Mouse (Mus musculus) midbrain, embryonic 15.5 days (tissue): ENCODE data around the gene Tgfb1. TPM values are rescaled to one million over a fixed set of nuclear protein-coding genes. Genes with fewer than 3 reads are reported as not detected.
A peak's percentile ranks its signal among the peaks of the same experiment; 100 is the strongest.

Experiments
- ATAC-seq: fragments of 200-750 bp; cut with Nextera tagmentation; replicated peaks from 2 replicates; pipeline ENCODE4 v1.8.0; 2017; ENCODE audit warnings: moderate TSS enrichment
- H3K27ac ChIP-seq: fragments of 300-500 bp; sonication (generic); 2 replicates; pipeline ENCODE4 v1.5.1; 2015; ENCODE audit warnings: mild to moderate bottlenecking, inconsistent platforms
- H3K27me3 ChIP-seq: fragments of 300-500 bp; sonication (generic); replicated peaks from 2 replicates; pipeline ENCODE4 v1.6.1; 2015; ENCODE audit warnings: inconsistent platforms
- H3K36me3 ChIP-seq: fragments of 300-500 bp; sonication (generic); replicated peaks from 2 replicates; pipeline ENCODE4 v1.6.1; 2015; ENCODE audit warnings: inconsistent platforms
- H3K4me1 ChIP-seq: fragments of 300-500 bp; sonication (generic); 2 replicates; pipeline ENCODE4 v1.6.1; 2015; ENCODE audit warnings: inconsistent platforms
- H3K4me2 ChIP-seq: fragments of 300-500 bp; sonication (generic); 2 replicates; pipeline ENCODE4 v1.6.1; 2015; ENCODE audit warnings: inconsistent platforms, mild to moderate bottlenecking, moderate library complexity
- H3K4me3 ChIP-seq: fragments of 300-500 bp; sonication (generic); 2 replicates; pipeline ENCODE4 v1.5.1; 2015; ENCODE audit warnings: mild to moderate bottlenecking, inconsistent platforms
- H3K9ac ChIP-seq: fragments of 300-500 bp; sonication (generic); 2 replicates; pipeline ENCODE4 v1.6.1; 2015; ENCODE audit warnings: mild to moderate bottlenecking, inconsistent platforms
- H3K9me3 ChIP-seq: fragments of 300-500 bp; sonication (generic); 2 replicates; pipeline ENCODE4 v1.6.1; 2016; ENCODE audit warnings: inconsistent platforms
- WGBS: fragments of 180-500 bp; shearing (Covaris S2); methylation state at CpG from one replicate; pipeline ENCODE4 v1.1.7; 2015; ENCODE audit warnings: mixed read lengths; 5-methylcytosine and 5-hydroxymethylcytosine counted together
- polyA plus RNA-seq: library from polyadenylated mRNA; unstranded; fragments of >200 nt; fragmentation: Nextera tagmentation; extraction: Ambion mirVana; gene quantifications from 2 replicates; pipeline ENCODE4 v1.2.1, GENCODE M21; 2015

The Tgfb1 gene
- polyA plus RNA-seq, 1 experiment from 2014 or later, result 0.56 TPM

DNA sequence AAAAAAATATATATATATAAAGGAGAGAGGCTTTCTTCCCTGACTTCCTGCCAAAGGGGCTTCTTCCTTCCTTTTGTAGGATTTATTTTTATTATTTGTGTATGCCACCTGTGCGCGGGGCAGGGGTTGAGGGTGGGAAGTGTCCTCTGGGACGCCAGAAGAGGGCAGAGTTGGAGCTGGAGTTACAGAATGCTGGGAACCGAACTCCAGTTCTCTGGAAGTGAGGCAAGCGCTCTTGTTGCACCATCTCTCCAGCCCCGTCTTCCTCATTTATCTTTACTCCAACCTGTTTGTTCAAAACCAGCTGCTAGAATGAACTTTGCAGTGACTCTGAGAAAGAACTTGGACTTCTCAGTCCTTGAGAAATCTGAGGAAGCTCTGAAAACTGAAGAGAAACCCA is 6.8 kb upstream of the Tgfb1 start:
- H3K27ac ChIP-seq, result peak overlapping the region; percentile 98
- no peaks in the 10 kb centered on the region for H3K36me3 ChIP-seq
- no peak for ATAC-seq
- 18% methylated on average over 6 of the region's 6 CpGs for WGBS
- peaks cover 25% of the 10 kb centered on the region for H3K4me1 ChIP-seq
- H3K9me3 ChIP-seq, result no peaks in the 10 kb centered on the region
- peak overlapping the region; percentile 67; the same call in 1 of the 2 replicates for H3K9ac ChIP-seq
- peak overlapping the region; percentile 64 for H3K4me2 ChIP-seq
- H3K4me3 ChIP-seq, result peak overlapping the region; percentile 70
- H3K27me3 ChIP-seq, result peaks cover 5% of the 10 kb centered on the region; the same call in 1 of the 2 replicates

DNA sequence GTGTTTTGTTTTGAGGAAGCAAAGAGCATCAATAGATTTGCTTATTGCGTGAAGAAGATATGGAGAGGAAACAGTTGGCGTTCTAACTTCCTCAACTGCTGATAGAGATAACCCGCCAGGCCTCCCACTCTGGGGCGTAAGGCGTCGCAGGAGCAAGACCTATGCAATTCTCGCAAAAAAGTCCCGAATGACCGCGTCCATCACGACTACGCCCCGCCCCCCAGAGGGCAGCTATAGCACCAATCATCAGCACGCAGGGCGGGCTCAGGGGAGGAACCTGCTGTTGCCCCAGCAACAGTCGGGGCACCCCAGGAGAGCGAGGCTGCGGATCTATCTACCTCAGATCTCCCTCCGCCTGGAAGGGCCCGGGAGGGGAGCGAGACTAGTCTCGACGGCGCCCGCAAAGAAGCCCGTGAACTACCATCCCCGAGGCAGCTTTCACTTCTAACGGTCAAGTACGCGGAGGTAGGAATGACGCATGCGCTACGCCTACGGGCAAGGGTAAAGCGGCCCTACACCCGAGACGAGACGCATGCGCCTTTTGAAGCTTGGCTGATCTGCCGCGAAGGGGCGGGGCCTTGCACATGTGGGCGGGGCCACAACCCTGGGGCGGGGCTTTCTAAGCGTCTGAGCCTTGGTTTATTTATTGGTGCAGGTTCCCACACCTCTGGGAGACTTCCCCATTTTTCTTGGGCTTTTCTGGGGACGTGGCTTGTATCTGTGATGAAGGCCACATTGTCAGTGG is 6.1 kb upstream of the Tgfb1 start, which contains the start of gene B9d2:
B9d2 (plus strand) TSS at position 267 of the 745 bp plus-strand sequence.
- H3K36me3 ChIP-seq, result no peaks in the 10 kb centered on the region
- no peaks in the 10 kb centered on the region for H3K9me3 ChIP-seq
- H3K27me3 ChIP-seq, result peaks cover 4% of the 10 kb centered on the region
- H3K9ac ChIP-seq, result peak within 1 kb of the TSS; percentile 67
- H3K4me2 ChIP-seq, result peak within 1 kb of the TSS; percentile 64
- ATAC-seq, result peak; percentile 95
- H3K27ac ChIP-seq, result peak within 1 kb of the TSS; percentile 98
- WGBS, result under 1% methylated on average over 46 of the region's 46 CpGs
- H3K4me3 ChIP-seq, result peak within 1 kb of the TSS; percentile 70
- peaks cover 23% of the 10 kb centered on the region for H3K4me1 ChIP-seq

DNA sequence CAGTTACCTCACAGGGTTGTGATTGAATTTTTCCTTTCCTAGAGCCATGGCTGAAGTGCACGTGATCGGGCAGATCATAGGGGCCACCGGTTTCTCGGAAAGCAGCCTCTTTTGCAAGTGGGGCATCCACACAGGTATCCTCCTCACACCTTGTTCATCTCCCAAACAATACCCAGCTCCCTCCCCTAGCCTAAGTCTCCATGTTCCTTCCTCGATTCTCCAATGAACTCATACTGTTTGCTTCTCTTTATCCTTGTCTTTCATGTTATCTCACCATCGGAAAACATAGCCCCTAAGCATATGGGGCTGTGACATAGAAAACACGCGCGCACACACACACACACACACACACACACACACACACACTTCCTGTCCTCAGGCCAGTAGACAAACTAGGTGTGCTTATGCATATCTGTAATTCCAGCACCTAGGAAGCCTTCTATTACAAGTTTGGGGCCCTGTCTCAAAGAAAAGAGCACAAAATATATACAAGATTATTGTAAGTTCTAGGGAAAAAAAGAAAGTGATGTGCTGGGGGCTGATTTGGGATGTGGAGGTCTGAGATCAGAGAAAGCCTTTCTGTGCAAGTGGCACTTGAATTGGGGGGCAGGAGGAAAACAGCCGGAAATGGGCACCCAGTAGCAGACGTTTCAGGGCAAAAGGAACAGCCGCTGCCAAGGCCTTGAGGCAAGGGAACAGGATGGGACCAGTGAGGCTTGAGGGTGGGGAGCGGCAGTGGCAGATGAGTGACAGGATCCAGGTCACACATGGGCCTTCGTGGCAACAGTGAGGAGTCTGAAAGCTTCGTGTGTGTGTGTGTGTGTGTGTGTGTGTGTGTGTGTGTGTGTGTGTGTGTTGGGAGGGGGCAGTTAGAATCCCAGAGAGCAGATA is 5.2 kb upstream of the Tgfb1 start:
- WGBS, result 57% methylated on average over 15 of the region's 15 CpGs
- H3K27ac ChIP-seq, result peak overlapping the region; percentile 98

DNA sequence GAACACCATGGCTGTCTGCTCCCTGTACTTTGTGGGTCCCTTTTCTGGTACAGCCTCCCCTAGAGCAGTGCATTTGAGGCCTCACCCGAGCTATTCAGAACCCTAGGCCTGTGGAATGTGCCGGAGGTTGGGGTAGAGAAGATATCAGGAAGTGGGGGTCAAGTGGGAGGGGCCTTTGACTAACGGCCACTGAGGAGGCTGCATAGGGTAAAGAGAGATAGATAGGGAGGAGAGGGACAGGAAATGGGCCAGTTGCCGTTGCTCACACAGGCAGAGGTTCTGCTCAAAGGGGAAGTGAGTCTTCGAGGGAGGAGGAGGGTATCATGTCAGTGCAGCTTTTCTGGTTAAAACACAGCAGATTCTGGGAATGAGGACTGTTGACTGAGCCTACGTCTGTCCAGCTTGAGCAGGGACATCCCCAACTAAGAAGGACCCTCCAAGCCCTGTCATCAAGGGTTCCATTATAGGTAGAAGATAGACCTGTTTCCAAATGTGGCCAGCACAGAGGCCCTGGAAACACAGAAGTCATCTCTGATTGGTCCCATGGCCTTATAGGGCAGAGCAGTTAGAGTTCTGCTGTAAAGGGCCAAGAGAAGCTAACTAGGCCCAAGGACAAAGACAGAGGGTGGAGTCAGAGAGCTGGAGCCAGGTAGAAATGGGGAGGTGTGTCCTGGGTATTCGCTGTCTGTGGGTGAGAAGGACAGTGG is 3.2 kb upstream of the Tgfb1 start:
- ATAC-seq, result no peak
- peaks cover 32% of the 10 kb centered on the region for H3K27me3 ChIP-seq

More for the DNA sequence above, 5.2 kb upstream of the Tgfb1 start:
- Histone ChIP-seq H3K9me3 (no peaks in the 10 kb centered on the region), H3K4me2 (peak overlapping the region; percentile 64), H3K36me3 (no peaks in the 10 kb centered on the region), H3K4me1 (peaks cover 25% of the 10 kb centered on the region), H3K27me3 (peaks cover 12% of the 10 kb centered on the region), H3K9ac (peak overlapping the region; percentile 67), H3K4me3 (peak overlapping the region; percentile 70)
- ATAC-seq, result 0 out of 2 replicates have a peak, but pooled peaks have one; percentile 4

DNA sequence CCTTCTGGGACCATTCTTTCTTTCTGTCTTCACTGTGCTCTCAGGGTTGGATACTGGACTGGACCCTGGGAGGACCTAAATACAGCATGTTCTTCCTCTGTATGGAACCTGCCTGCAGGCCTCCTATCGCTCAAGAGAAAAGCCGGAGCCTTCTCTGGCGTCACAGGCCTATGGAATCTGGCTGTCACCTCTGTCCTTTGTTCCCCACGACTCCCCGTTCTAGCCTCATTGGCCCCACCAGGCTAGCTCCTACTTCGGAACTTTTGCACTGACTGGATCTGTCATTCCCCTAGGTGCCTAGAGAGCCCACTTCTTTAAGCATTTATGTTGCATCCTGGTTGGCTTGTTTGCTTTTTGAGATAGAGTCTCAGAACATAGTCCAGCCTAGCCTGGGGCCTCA is 2.1 kb upstream of the Tgfb1 start:
- no peak overlapping the region for H3K4me2 ChIP-seq
- peaks cover 55% of the 10 kb centered on the region for H3K4me1 ChIP-seq
- no peak for ATAC-seq
- H3K4me3 ChIP-seq, result no peak overlapping the region
- no peak overlapping the region for H3K9ac ChIP-seq
- H3K9me3 ChIP-seq, result no peaks in the 10 kb centered on the region
- WGBS, result 86% methylated on average over 6 of the region's 6 CpGs
- peaks cover 42% of the 10 kb centered on the region for H3K27me3 ChIP-seq
- H3K36me3 ChIP-seq, result no peaks in the 10 kb centered on the region
- H3K27ac ChIP-seq, result no peak overlapping the region

More for the DNA sequence above, 3.2 kb upstream of the Tgfb1 start:
- H3K27ac ChIP-seq, result no peak overlapping the region
- no peak overlapping the region for H3K4me3 ChIP-seq
- H3K4me2 ChIP-seq, result no peak overlapping the region
- no peaks in the 10 kb centered on the region for H3K9me3 ChIP-seq
- WGBS, result 77% methylated on average over 7 of the region's 7 CpGs
- no peaks in the 10 kb centered on the region for H3K36me3 ChIP-seq
- H3K9ac ChIP-seq, result no peak overlapping the region
- peaks cover 45% of the 10 kb centered on the region for H3K4me1 ChIP-seq

DNA sequence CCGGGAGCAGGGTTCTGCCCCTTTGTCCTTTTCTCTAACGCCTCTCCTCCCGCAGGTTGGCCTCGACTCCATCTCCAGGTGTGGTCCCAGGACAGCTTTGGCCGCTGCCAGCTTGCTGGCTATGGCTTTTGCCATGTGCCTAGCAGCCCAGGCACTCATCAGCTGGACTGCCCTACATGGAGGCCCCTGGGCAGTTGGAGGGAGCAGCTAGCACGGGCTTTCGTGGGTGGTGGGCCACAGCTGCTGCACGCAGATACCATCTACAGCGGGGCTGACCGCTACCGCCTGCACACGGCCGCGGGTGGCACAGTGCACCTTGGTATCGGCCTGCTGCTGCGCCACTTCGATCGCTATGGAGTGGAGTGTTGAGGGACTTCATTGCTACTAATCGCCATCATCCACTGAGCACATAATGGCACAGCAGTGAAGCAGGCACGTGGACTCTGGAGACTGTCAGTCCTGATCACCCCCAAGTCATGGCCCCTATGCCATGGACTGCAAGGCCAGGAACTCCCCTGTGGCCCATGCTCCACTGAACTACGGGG is 804 bp upstream of the Tgfb1 start:
- Histone ChIP-seq H3K4me3 (no peak overlapping the region), H3K36me3 (no peaks in the 10 kb centered on the region), H3K27me3 (peaks cover 54% of the 10 kb centered on the region), H3K9me3 (no peaks in the 10 kb centered on the region), H3K27ac (no peak overlapping the region), H3K4me2 (no peak overlapping the region), H3K9ac (no peak overlapping the region), H3K4me1 (peaks cover 49% of the 10 kb centered on the region)
- no peak for ATAC-seq
- WGBS, result 72% methylated on average over 21 of the region's 21 CpGs

DNA sequence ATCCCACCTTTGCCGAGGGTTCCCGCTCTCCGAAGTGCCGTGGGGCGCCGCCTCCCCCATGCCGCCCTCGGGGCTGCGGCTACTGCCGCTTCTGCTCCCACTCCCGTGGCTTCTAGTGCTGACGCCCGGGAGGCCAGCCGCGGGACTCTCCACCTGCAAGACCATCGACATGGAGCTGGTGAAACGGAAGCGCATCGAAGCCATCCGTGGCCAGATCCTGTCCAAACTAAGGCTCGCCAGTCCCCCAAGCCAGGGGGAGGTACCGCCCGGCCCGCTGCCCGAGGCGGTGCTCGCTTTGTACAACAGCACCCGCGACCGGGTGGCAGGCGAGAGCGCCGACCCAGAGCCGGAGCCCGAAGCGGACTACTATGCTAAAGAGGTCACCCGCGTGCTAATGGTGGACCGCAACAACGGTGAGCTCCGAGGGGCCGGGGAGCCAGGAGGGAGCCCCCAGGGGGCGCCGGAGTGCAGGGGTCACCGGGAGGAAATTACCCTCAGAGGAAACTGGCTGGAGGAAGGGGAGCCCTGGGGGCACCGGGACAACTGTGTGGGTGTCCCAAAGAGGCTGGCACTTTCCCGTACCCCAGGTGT is 1.1 kb downstream of the Tgfb1 start:
- Histone ChIP-seq H3K4me1 (peaks cover 33% of the 10 kb centered on the region), H3K4me2 (peak overlapping the region; percentile 67), H3K36me3 (no peaks in the 10 kb centered on the region), H3K4me3 (peak overlapping the region; percentile 39), H3K27me3 (peaks cover 59% of the 10 kb centered on the region), H3K27ac (no peak overlapping the region), H3K9ac (peak overlapping the region; percentile 39), H3K9me3 (no peaks in the 10 kb centered on the region)
- under 1% methylated on average over 47 of the region's 47 CpGs for WGBS
- no peak for ATAC-seq

DNA sequence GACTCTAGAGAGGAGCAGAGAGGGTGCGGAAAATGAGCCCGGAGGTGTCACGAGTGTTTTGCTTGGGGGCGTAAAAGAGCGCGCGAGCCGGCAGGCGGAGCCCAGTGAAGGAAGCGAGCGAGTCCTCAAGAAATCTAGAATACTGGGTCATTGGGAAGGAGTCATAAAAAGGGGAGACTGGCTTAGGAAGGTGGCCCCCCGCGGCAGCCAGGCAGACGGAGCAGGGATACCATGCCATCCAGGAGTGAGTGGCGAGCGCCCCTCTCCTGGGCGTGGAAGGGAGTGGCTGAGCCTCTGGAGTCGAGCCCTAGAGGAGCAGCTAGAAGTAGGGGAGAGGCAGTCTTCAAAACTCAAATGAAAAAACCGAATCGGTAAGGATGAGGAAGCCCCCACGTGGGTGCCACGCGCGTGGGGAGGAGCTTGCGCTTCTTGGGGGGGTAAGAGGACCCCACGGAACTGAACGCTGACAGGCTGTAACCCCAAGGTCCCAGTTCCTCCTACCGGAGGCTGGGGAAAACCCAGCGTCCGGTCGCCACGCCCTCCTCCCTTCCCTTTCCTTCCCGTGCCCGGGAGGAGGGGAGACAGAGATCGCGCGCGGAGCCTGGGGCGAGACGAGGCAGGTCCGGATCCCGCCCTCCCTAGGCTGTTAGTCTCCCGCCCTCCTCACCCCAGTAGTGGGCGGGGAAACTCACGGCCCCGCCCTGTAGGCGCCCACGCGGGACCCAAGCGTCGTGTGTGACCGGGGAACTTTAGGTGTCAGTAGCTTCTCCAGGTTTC is 2.2 kb downstream of the Tgfb1 start:
- Histone ChIP-seq H3K36me3 (no peaks in the 10 kb centered on the region), H3K4me2 (peak overlapping the region; percentile 67), H3K27me3 (peaks cover 59% of the 10 kb centered on the region), H3K9ac (peak overlapping the region; percentile 34), H3K27ac (no peak overlapping the region), H3K9me3 (no peaks in the 10 kb centered on the region), H3K4me1 (peaks cover 33% of the 10 kb centered on the region), H3K4me3 (peak overlapping the region; percentile 39)
- no peak; the same call in 1 of the 2 replicates for ATAC-seq
- 1% methylated on average over 42 of the region's 52 CpGs for WGBS

DNA sequence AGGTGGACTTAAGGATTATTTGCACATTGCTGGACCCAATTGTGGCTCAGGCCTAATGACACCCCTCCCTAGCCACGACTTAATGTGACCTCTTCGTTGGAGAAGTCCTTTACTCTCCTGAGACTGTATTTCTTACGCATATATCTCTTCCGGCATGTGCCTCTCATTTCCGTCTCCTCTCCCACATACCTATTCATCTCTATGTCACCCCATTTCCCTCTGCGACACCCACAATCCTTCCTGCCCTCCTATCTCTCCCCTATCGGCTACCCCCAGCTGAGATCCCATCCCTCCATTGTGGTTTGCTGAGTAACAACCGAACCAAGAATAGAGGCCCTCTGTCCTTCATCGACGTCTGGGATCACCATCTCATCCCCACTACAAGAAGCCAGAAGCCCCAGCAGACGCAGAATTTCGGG is 2.8 kb downstream of the Tgfb1 start:
- H3K4me2 ChIP-seq, result peak overlapping the region; percentile 67
- H3K9me3 ChIP-seq, result no peaks in the 10 kb centered on the region
- H3K9ac ChIP-seq, result no peak overlapping the region
- H3K4me3 ChIP-seq, result peak overlapping the region; percentile 39
- ATAC-seq, result no peak
- peaks cover 59% of the 10 kb centered on the region for H3K27me3 ChIP-seq
- no peak overlapping the region for H3K27ac ChIP-seq
- 13% methylated on average over 12 of the region's 12 CpGs for WGBS
- no peaks in the 10 kb centered on the region for H3K36me3 ChIP-seq
- H3K4me1 ChIP-seq, result peaks cover 33% of the 10 kb centered on the region

DNA sequence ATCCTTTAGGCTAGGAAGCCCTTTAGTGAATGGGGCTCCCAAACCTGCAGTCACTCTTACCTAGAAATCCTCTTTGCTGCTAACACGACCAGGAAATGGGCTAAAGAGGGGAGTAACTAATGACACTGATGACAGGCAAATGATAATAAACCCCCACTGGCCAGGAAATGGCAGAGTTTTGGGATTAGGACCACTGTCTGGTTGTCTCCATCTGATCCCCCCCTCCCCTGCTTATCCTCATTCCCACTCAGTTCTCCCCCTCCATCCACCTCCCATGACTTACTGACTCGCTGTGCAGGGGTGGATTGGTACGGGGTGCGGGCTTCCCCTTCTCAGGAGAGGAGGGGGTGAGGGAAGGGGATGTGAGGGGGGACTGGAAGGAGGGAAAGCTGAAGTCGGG is 3.2 kb downstream of the Tgfb1 start:
- no peaks in the 10 kb centered on the region for H3K9me3 ChIP-seq
- peaks cover 33% of the 10 kb centered on the region for H3K4me1 ChIP-seq
- no peak overlapping the region for H3K27ac ChIP-seq
- H3K27me3 ChIP-seq, result peaks cover 59% of the 10 kb centered on the region
- H3K36me3 ChIP-seq, result no peaks in the 10 kb centered on the region
- no peak overlapping the region for H3K4me3 ChIP-seq
- no peak for ATAC-seq
- H3K4me2 ChIP-seq, result peak overlapping the region; percentile 67; the same call in 1 of the 2 replicates
- WGBS, result 48% methylated on average over 5 of the region's 5 CpGs
- H3K9ac ChIP-seq, result no peak overlapping the region

DNA sequence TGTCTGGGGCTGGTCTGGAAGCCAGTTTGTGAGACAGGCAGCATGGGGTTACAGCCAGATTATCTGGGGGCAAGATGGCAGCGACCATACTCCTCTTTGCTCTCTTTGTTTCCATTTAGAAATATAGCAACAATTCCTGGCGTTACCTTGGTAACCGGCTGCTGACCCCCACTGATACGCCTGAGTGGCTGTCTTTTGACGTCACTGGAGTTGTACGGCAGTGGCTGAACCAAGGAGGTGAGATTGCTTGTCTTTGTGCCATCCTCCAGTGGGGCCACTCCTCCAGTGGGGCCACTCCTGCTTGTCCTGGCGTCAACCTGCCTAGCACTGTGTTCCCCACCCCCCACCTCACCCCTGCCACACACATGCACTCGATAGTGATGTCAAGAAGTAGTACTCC is 7.3 kb downstream of the Tgfb1 start:
- 46% methylated on average over 8 of the region's 8 CpGs for WGBS
- Histone ChIP-seq H3K4me3 (no peak overlapping the region), H3K27me3 (peaks cover 22% of the 10 kb centered on the region), H3K9ac (no peak overlapping the region), H3K9me3 (no peaks in the 10 kb centered on the region), H3K27ac (no peak overlapping the region), H3K4me2 (no peak overlapping the region), H3K36me3 (no peaks in the 10 kb centered on the region), H3K4me1 (peaks cover 6% of the 10 kb centered on the region)
- ATAC-seq, result peak; percentile 67
